Mouse (Mus musculus) spleen, embryonic (tissue): Measurements from ENCODE around the gene Atxn1.

Experiments
- CTCF ChIA-PET: fragments of 350-600 bp; sonication (Branson Sonifier 250); formaldehyde crosslinking; loops from one replicate; lab custom pipeline; 2022; lab: Charles Lee

Gene Atxn1

DNA sequence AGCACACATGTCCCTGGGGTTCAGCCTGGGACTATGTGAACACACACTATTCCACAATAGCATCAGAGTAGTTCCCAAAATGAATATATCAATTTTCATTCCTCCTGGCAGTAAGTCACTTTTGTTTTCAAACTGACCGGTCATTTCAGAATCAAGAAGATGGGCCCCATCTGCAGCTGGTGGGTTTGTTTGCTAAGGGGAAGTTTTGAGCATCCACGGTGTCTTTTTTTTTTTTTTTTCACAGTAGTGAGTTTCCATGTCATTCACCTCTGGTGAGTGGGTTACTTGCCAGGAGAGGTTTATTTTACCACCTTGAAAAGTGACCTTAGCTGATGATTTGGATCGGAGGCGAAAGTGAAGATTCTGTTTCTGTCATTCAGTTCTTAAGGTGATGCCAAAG, 166.6 kb downstream of the Atxn1 start:
- CTCF ChIA-PET = interaction anchor here (0.5 kb wide), 1 partner anchor 1593 kb away, joined by 3 read pairs; no protein-coding TSS in a partner anchor

DNA sequence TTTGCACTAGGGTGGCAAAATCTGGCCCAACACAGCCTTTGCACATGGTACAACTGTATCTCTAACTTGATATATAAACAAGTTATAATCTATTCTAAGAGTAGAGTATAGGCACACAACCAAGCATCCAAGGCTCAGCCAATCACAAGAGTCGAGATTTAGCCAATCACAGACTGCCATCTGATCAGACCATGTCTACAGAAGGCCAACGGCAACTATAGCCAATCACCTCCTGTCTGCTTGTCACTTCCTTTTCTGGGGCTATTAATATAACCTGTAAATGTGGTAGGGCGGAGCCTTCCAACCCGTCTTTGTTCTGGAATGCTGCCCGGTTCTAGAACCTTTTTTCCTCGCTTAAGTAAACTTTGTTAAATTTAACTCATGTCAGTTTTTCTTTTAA, 167.1 kb downstream of the Atxn1 start:
- CTCF ChIA-PET = no interaction called here

DNA sequence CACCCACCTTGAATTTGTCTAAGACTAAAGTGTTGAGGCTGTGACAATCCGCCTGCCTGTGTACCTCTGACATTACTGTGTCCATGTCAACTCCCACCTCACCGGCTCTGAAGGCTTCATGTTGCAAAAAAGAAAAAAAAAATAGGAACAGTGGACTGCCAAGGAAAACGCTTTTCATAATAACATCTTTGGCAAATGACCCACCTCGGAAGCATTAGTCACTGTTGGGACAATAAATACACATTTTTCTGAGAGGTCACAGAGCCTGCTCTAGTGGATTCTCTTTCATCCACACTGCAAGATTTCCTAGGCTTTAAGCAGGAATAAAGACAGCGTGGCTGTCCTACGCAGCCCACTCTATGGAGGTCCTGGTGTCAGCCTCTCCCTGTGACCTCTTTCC, 168.5 kb downstream of the Atxn1 start:
- CTCF ChIA-PET = no interaction called here

DNA sequence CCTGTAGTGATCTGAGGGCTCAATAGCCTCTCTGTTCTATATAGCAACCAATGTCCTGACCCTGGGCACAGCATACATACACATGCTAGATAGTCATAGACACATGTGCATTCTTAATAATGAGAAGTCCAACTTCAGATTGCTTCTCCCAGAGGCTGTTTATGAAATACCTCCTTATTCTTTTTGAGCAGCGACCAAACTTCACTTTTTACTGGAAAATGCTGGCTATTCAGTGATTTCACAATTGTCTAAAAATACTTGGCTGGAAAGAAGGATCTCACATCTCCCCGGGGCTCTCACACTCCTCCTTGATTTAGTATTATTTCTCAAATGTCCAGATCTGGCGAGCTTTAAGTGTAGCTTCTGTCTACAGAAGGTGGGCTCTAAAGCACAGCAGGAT, 171.0 kb downstream of the Atxn1 start:
- CTCF ChIA-PET = no interaction called here

DNA sequence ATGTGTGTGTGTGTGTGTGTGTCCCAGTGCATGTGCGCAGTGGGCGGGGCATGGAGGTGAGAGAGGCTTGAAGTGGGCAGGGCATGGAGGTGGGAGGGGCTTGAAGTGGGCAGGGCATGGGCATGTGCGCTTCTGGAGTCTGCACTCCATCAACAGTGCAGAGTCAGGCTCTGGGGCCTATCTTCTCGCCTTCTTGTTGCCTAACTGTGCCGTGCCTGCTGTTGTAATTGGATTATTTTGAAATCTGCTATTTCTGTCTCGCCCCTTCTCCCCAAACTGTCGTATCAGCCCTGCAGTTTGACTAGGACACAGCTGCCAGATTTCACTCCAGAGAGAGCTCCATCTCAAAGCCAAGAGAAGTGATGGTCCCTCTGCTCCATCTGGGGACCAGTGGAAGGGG, 178.4 kb downstream of the Atxn1 start:
- CTCF ChIA-PET = no interaction called here

DNA sequence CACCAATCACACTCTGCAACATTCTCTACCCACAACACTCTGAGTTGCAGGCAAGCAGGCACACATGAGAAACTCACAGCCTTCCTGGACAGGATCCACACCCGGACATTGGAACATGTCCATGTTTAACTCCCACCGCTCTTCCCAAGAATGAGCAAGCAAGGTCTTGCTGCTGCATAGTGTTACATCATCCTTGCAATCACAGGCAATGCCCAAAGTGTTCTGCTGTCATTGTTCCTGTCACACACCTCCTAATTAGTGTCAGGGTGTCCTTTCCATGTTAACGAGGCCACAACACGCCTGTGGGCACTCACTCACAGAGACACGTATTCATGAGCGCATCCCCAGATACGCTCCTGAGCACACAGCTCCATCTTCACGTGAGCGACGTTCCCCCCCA, 181.1 kb downstream of the Atxn1 start:
- CTCF ChIA-PET = interaction anchor here (0.7 kb wide), 1 partner anchor 1022 kb away, joined by 4 read pairs; no protein-coding TSS in a partner anchor

DNA sequence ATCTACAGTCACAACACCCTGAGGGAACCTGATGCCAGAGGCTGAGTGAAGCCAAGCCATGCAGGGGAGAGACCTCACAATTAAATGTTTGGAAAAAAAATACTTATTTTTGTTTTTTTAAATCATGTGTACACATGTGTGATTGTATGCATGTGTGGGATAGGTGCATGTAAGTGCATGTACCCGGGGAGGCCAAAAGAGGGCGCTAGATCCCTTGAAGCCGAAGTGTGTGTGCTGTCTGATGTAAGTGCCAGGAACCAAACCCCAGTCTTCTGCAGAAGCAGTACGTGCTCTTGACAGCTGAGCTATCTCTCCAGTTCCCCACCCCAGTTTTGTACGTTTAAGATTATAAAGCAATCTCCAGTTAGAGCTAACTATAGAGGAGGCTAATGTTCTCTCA, 186.1 kb downstream of the Atxn1 start:
- CTCF ChIA-PET = no interaction called here

DNA sequence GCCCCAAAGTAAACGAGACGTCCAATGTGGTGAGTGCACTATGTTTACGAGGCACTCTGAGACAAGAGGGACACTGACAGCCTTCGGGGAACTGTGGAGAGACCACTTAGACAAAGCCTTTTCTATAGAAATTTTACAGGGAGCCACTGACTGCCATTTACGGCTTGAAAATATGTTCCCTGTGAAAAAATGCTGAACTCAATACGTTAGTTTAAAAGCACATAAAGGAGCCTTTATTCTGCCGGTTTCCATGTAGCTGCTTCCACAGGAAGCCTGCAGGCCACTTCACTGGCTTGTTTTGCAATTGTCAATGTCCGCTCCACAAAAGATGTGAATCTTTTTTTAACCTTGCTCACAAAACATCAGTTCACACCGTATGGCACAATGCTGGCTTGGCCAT, 186.6 kb downstream of the Atxn1 start:
- CTCF ChIA-PET = no interaction called here

DNA sequence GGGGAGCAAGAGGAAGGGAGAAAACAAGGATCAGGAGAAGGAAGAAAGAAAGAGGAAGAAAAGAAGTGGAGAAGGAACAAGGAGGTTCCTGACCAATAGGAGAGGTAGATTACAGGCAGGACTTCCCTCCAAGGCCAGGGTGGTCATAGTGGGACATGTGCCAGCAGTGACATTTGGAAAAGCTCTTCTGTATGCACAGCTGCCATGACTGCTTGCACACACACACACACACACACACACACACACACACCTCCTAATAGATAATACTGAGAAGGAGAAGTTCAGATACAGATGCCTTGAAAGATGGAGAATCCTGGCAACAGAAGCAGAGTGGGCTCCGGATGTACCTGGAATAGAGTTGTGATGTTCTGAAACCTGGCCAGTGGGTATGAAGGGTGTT, 189.3 kb downstream of the Atxn1 start:
- CTCF ChIA-PET = no interaction called here

DNA sequence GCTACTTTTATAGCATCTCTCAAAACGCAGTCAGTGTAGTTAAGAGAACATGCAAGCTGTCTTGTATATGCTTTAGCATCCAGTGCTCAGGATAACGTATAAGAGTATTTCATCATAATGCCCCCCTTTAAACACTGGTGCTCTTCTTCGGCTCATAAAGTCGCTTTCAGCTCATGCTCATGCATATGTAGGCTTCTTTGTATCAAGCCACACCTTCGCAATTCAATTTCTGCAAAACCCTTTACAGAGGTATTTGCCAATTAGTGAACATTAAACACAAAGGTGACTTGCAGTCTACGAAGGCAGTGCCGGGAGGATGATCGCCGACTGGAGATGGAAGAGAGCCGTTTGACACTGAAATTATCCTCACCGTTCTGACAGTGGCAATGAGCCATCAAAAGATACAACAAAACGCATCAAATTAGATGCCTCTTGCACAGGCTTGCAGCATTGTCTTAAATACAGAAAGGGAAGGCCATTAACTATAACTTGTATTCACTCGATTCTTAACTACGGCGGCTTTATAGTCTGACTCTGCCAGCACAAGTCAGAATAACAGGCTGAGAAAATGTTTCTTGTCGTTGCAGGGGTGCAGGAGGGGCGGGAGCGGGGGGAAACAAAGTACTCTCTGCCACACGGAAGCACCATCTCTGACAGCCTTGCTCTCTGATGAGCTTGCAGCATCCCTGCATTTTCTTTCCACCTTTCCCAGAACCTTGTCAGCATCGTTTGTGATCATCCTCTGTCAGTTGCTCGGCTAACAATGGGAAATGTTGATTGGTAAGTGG, 191.2 kb downstream of the Atxn1 start:
- CTCF ChIA-PET = no interaction called here

DNA sequence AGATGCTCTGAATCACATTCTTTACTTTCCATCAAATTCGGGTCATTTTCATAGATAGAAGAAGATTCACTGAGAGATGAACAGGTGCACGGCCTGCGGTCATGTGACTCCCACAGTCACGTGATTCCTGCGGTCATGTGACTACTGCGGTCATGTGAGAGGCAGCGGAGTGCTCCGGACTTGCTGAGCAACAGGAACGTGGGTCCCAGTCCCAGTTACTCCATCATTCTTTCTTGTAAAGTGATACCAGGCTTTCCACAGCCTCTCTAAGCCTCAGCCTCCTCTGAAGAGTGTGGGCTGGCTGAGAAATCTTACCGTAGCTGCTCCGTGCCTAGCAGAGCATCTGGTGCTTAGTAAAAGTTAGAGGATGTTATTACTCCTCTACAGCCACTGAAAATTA, 195.1 kb downstream of the Atxn1 start:
- CTCF ChIA-PET = no interaction called here

DNA sequence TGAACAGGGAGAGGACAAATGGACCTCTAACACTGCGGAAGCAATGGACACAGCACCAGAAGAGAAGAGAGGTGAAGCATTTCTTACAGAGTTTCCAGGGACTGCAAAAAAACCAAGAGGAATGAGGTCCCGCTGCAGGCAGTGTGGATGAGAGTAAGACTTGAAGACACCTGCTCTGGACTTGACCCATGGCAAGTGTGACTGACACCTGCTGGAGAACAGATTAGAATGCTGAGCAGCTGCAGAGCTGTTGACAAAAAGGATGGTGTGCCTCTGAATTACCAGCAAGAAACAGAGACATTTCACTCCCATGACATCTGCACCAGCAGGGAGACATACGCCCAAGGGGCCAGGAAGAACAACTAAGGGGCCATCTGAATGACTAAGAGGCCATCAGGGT, 196.6 kb downstream of the Atxn1 start:
- CTCF ChIA-PET = no interaction called here

DNA sequence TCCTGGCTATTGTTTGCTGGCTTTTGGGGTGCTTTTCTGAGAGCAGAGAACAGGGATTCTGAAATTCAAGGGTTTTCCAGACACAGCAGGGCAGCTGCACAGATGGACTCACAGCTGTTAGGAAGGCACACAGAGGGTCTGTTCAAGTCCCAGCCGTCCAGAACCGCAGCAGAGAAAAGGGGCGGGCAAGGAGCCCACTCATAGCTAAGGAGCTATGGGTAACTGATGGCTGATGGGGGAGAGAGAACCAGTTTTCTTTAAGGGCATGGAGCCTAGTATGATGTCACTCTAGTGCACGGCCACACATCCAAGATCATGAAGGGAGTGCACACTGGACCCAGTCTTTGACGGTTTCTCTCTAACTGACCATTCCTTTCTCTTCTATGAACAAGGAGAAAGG, 200.5 kb downstream of the Atxn1 start:
- CTCF ChIA-PET = no interaction called here

DNA sequence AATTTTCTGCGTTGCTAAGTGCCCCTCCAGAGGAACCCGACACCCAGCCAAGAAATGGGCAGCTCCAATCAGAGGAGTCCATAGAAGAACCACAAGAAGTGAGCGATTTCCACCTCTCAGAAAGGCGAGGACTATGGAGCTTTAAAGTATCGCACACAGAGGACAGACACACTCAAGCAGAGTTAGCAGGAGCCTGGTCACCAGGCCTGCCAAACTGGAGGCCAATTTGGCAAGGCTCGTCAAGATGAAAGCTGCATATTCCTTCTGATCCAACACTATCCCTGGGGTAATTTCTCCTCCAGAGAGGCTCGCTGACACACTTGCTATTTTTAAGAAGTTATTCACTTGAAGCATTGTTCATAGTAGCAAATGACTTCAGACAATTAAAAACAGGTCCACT, 202.5 kb downstream of the Atxn1 start:
- CTCF ChIA-PET = no interaction called here

DNA sequence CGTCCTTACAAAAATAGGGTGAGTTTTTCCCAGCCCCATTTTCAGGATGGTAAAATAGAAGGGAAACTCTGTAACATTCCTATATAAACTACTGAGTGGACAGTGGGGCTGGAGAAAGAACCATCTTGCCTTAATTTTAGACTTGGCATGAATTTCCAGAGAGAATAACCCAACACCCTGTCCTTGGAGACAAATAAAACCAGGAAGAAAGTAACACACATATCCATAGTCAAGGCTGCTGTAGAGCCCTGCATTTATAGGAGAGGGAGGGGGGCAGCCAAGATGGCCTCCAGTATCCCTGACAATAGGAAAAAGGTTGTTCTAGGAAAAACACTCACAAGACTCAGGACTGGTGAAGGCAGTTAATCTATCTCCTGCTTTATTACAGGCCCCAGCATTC, 210.3 kb downstream of the Atxn1 start:
- CTCF ChIA-PET = no interaction called here

DNA sequence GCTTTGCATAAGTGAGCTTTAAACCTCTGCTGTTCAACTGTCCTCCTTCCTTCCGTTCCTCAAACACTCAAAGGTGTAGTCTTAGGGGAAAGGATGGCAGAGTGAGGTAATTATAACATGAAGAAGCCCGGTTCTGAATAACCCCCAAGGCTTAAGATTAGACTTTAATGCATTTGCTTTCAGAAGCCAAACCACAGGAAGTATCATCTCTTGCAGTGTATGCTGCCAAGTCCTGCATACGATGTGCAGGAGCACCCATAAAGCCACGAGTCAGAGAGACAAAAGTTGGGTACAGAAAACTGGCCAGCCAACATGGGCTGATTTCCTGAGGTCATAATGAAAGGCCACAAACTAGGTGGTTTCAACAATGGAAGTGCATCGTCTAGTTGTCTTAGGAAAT, 212.3 kb downstream of the Atxn1 start:
- CTCF ChIA-PET = interaction anchor here (0.7 kb wide), 1 partner anchor 354 kb away, joined by 7 read pairs; no protein-coding TSS in a partner anchor

DNA sequence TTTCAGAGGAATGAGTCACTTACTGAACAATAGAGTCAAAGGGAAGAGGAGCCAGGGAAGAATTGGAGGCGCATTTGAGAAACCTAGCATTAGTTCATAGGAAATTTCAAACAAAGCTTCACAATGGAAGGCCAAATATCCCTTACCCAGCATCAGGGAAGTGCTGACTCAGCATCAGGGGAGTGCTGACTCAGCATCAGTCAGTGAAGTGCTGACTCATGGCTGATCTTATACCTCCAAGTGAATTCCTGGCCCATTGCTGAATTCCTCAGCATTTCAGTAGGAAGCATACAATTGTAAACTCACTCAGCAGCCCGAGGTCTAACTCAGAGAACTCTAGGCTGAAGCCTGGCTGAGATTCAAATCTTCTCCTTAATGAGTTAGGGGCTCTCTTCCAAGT, 213.6 kb downstream of the Atxn1 start:
- CTCF ChIA-PET = no interaction called here

DNA sequence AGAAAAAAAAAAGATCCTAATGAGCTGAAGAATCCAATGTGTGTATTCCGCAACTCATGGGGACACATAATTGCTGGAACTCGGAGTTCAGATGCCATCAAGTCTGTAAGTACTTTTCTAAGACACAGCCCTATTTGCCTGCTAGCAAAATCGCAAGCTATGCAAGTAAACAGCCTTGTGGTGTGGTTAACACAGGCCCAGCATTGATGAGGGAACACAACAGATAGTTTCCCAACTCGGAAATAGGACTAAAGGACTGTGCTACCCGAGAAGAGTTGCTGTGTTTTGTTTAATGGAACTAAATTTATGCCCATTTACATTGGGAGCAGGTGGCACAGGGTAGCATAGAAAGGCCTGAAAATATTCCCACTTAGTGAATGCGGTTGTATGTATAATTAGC, 214.2 kb downstream of the Atxn1 start:
- CTCF ChIA-PET = no interaction called here

DNA sequence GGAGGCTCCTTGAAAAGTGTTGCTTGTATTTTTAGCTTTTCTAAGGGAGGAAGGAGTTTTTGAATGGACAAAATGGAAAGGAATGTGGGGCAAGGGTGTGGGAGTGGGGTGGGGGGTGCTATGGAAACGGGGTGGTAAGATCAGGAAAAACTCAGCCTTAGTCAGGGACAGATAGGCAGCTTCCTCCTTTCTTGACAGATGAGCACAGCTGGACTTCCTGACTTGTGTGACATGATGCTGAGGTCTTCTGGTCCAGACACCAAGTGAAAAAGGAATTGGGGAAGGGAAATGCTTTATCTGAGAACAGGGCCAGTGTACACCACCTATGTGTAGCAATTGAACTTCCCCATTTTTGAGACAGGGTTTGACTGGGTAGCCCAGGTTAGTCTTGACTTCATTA, 214.9 kb downstream of the Atxn1 start:
- CTCF ChIA-PET = interaction anchor here (0.6 kb wide), 1 partner anchor 1639 kb away, joined by 5 read pairs; no protein-coding TSS in a partner anchor

DNA sequence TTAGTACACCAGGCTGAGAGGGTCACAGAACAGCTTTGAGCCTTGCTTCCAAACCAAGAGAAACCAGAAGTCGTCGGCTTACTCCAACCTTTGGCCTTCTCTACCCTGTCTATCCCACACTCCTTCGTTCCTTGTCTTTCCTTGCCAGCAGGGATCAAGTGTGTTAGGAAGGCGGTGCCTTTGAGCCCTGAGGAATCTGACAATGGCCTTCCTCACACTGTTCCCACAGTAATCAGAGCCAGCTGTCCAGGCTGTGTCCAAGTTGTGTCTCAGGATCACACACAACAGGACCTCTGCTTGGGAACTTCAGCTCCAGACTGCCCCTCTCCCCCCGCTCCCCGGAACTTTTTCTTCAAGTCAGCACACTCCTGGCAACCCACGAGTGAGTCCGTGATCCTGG, 215.6 kb downstream of the Atxn1 start:
- CTCF ChIA-PET = no interaction called here

DNA sequence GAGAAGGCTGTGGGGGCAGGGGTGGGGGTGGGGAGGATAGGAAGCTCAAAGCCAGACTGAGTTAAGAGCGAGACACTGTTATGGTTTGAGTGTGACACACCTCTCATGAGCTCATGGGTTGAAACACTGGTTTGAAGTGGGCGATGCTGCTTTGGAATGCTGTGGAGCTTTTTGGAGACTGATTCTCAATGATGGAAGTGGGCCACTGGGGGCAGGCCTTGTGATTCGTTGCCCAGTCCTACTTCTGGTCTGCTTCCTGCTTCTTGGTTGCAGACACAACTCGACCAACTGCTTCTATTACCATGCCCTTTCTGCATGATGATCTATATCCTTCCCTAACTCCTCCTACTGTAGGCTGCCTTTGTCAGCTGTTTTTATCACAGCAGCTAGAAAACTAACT, 216.1 kb downstream of the Atxn1 start:
- CTCF ChIA-PET = no interaction called here

DNA sequence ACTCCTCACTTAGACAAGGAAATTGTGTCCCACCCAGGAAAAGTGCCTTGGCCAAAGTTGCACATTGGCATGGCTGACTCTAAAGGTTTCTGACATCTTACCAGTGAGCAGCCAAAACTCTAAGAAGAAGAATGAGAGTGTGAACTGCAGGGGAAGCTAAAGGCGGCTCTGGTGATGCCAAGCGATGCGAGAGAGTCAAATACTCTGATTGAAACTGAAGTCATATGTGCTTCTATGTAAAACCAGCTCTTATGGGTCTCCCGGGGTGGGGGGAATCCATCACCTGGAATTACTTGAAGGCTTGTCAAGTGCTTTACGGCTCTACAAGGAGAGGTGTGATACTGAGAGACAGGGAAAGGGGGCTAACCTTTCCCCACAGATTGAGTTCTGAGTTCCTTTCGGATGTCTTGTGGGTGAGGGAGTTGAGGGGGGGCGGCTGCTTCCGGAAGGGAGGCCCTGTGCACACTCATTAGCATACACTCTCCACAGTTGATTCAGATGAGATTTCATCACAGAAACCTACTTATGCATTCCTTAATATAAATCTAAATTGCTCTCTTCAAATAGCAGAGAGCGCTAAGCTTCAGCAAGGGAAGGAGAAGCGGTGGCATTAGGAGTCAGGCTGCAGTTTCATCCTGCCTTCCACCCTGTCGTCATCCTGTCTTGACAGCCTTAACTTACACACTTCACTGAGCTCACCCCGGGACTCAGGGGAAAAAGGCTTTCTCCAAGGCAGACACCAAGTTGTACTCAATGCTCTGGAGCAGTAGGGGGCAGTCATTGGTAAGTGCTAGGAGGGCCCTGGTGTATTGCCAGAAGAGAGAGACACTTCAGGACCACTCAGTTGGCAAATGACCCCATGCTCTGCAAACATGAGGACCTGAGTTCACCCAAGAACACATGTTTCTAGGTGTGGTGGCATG, 218.7 kb downstream of the Atxn1 start:
- CTCF ChIA-PET = interaction anchor here (0.6 kb wide), 1 partner anchor 13 kb away, joined by 3 read pairs; no protein-coding TSS in a partner anchor
